ENCODE assay signal across 10 mouse cellular contexts in genomic region chr2:178175286-178175931, GRCm38 (mm10). TPM values are rescaled to one million over a fixed set of nuclear protein-coding genes. Genes with fewer than 3 reads are reported as not detected.
DNase-seq lines count a peak whose midpoint lies in the region; ATAC-seq lines count a peak whose summit lies in the region.
"Had no signal": no experiment of that assay in that cellular context is flagged by ENCODE, and none has a peak within 500 bp of the region (broad histone marks: within the 10 kb centered on the region; RNA-seq: fewer than 3 reads in every experiment).

No protein-coding gene starts in this region.

- no peak overlapping the region for H3K9ac ChIP-seq in heart, embryonic 14.5 days (ENCODE audit: low read length)
- no peak overlapping the region for H3K9ac ChIP-seq in hindbrain, embryonic 11.5 days (ENCODE audit: low read depth, low read length)
- H3K9ac ChIP-seq in liver, embryonic 12.5 days: no peak overlapping the region
- H3K9ac ChIP-seq: heart, embryonic 15.5 days had no signal

- H3K4me1 ChIP-seq in heart, embryonic 14.5 days (ENCODE audit: control insufficient read depth in 2 of 2, insufficient read depth in 2 of 2, low read length in 2 of 2): no peaks in the 10 kb centered on the region; a peak in 1 of 4 replicates
- no peaks in the 10 kb centered on the region for H3K4me1 ChIP-seq in hindbrain, embryonic 11.5 days (replicated peaks; ENCODE audit: control insufficient read depth, insufficient read depth, low read length)
- no peaks in the 10 kb centered on the region for H3K4me1 ChIP-seq in liver, embryonic 12.5 days
- H3K4me1 ChIP-seq: heart, embryonic 15.5 days had no signal

- H3K4me2 ChIP-seq in heart, embryonic 14.5 days (ENCODE audit: low read length): 0 out of 2 replicates have a peak overlapping the region, but pooled peaks have one; percentile 9
- H3K4me2 ChIP-seq in hindbrain, embryonic 11.5 days (replicated peaks; ENCODE audit: low read depth, low read length): peak overlapping the region; percentile 32; the same call in 1 of the 2 replicates
- H3K4me2 ChIP-seq in liver, embryonic 12.5 days: no peak overlapping the region
- H3K4me2 ChIP-seq: heart, embryonic 15.5 days had no signal

- H3K4me3 ChIP-seq in heart, embryonic 14.5 days (ENCODE audit: control insufficient read depth in 1 of 2, insufficient read depth in 1 of 2, low read depth in 1 of 2, low read length in 2 of 2): no peak overlapping the region
- H3K4me3 ChIP-seq in hindbrain, embryonic 11.5 days (ENCODE audit: low read depth, low read length): no peak overlapping the region
- no peak overlapping the region for H3K4me3 ChIP-seq in liver, embryonic 12.5 days
- H3K4me3 ChIP-seq: heart, embryonic 15.5 days had no signal

- H3K9me3 ChIP-seq in heart, embryonic 14.5 days (ENCODE audit: control insufficient read depth, low read length): no peaks in the 10 kb centered on the region
- H3K9me3 ChIP-seq in hindbrain, embryonic 11.5 days (ENCODE audit: control insufficient read depth, low read length): no peaks in the 10 kb centered on the region
- no peaks in the 10 kb centered on the region for H3K9me3 ChIP-seq in liver, embryonic 12.5 days (replicated peaks)
- H3K9me3 ChIP-seq: heart, embryonic 15.5 days had no signal

- intact Hi-C loops in heart, postnatal 10 days (cut with DNase I): no loop called here

- no peak overlapping the region for H3K27ac ChIP-seq in heart, embryonic 14.5 days (replicated peaks in 1 of 2; ENCODE audit: control insufficient read depth in 1 of 2, insufficient read depth in 1 of 2, low read depth in 2 of 2, low read length in 2 of 2)
- peak overlapping the region; percentile 25; the same call in 1 of the 2 replicates for H3K27ac ChIP-seq in hindbrain, embryonic 11.5 days (ENCODE audit: low read depth, low read length)
- H3K27ac ChIP-seq in liver, embryonic 12.5 days: no peak overlapping the region
- H3K27ac ChIP-seq: heart, embryonic 15.5 days had no signal

- no peaks in the 10 kb centered on the region for H3K27me3 ChIP-seq in heart, embryonic 14.5 days (ENCODE audit: control insufficient read depth, insufficient read depth, low read length)
- no peaks in the 10 kb centered on the region for H3K27me3 ChIP-seq in hindbrain, embryonic 11.5 days (ENCODE audit: control insufficient read depth, insufficient read depth, low read length)
- H3K27me3 ChIP-seq in liver, embryonic 12.5 days (replicated peaks): no peaks in the 10 kb centered on the region
- H3K27me3 ChIP-seq: heart, embryonic 15.5 days had no signal

- no peak for ATAC-seq in heart, embryonic 14.5 days (ENCODE audit: insufficient number of reproducible peaks, insufficient read depth, low FRiP score, low read depth)
- ATAC-seq in hindbrain, embryonic 11.5 days (ENCODE audit: low FRiP score): peak; percentile 86
- ATAC-seq in liver, embryonic 12.5 days: no peak

- no peaks in the 10 kb centered on the region for H3K36me3 ChIP-seq in heart, embryonic 14.5 days (ENCODE audit: control insufficient read depth, insufficient read depth, low read length)
- H3K36me3 ChIP-seq in hindbrain, embryonic 11.5 days (ENCODE audit: control insufficient read depth, insufficient read depth, low read length): no peaks in the 10 kb centered on the region
- no peaks in the 10 kb centered on the region for H3K36me3 ChIP-seq in liver, embryonic 12.5 days
- H3K36me3 ChIP-seq: G1E; heart, embryonic 15.5 days had no signal

- 32% methylated on average over 16 of the region's 16 CpGs for WGBS in heart, embryonic 14.5 days
- WGBS in hindbrain, embryonic 11.5 days: 29% methylated on average over 16 of the region's 16 CpGs
- WGBS in liver, embryonic 12.5 days (ENCODE audit: insufficient replicate concordance): 43% methylated on average over 16 of the region's 16 CpGs

- no peak for DNase-seq in heart, postnatal 10 days
- DNase-seq in ZHBTc4 (ENCODE audit: low read depth, low spot score): peak; percentile 76
- peak; percentile 68 for DNase-seq in hindbrain, embryonic 11.5 days (ENCODE audit: low spot score)
- peak; percentile 25 for DNase-seq in neural tube, embryonic 10.5 days (ENCODE audit: extremely low spot score, low spot score)
- no peak for DNase-seq in thymus, adult 18-20 months
- DNase-seq in heart, adult 9 months (ENCODE audit: low spot score in 2 of 2): no peak

RNA-seq across cellular contexts. Expression of gene Phactr3, which starts 56.6 kb away (rescaled TPM):
- 7.7 and 11.1 TPM in 2 replicates for polyA plus RNA-seq in heart, embryonic 14.5 days (2014; fragmentation: Nextera tagmentation; extraction: Ambion mirVana)
- 1 to 10 TPM; 1.9 TPM for total RNA-seq in heart, postnatal 10 days (2021)
- polyA plus RNA-seq in hindbrain, embryonic 11.5 days (2014; fragmentation: Nextera tagmentation; extraction: Ambion mirVana): 11.9 and 14.5 TPM in 2 replicates
- polyA plus RNA-seq in liver, embryonic 12.5 days (2016; fragmentation: Nextera tagmentation; extraction: Ambion mirVana): 0.18 TPM in 1 of 2 replicates, not detected in the other
- polyA plus RNA-seq: G1E had no signal

Comparison
In these comparisons a context has a peak if more than half of its experiments do, and no peak if none do; other contexts are left out.
1. DNase-seq: peak in ZHBTc4 (single experiment), hindbrain, embryonic 11.5 days (single experiment) and neural tube, embryonic 10.5 days (single experiment); none in heart, postnatal 10 days (0 of 2), thymus, adult 18-20 months (0 of 2) and heart, adult 9 months (0 of 2).